Mouse (Mus musculus) induced T-regulatory cell, adult 2 months (primary cell): ENCODE results near the gene Kdm8.
"Not testable (repeated sequence)": the region's sequence is repeated elsewhere in the genome, so short reads cannot be mapped to it uniquely, and the experiment has no call there.

Source experiments
- DNase-seq: peaks from one replicate; pipeline ENCODE4 v3.0.0-alpha.2; 2012; ENCODE audit warnings: low read depth

The Kdm8 gene

GRCm38 (mm10) chr7:125444464-125445401 lies at the start of gene Kdm8:
Gene Kdm8 (plus strand): TSS chr7:125444676.
- peak; percentile 98 for DNase-seq

DNA sequence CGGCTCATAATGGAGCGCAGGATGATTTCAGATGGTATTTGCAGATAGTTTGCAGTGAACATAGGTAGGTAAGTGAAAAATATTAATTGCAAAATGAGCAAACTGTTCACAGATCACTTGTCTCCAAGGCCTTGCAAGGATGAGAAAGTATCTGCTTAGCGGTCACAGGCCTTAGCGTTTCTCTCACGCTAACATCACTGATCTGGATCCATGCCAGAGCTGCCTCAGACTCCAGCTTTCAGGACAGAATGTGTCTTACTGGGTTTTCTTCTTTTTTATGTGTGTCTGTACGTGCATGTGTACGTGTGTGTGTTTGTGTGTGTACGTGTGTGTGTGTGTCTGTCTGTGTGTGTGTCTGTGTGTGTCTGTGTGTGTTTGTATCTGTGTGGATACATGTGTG lies 46.4 kb upstream of the Kdm8 start:
- DNase-seq, result no peak

DNA sequence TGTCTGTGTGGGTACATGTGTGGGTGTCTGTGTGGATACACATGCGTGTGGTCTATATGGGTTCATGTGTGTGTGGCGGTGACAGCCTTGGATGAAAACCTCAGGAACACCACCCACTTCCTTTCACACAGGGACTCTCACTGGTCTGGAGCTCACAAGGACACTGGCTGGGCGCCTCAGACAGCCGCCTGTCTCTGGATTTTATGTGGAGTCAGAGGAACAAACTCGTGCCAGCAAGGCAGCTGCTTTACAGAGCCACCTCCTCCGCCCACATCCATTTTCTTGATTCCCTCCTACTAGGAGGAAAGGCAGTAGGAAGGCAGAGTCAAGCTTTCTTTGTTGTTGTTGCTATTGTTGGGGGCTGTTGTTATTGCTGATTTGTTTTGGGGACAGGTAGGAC lies 45.8 kb upstream of the Kdm8 start:
- no peak for DNase-seq

GRCm38 (mm10) chr7:125407136-125407535 lies 37.3 kb upstream of the Kdm8 start:
- DNase-seq, result no peak

GRCm38 (mm10) chr7:125415087-125415486 lies 29.4 kb upstream of the Kdm8 start:
- DNase-seq, result no peak

DNA sequence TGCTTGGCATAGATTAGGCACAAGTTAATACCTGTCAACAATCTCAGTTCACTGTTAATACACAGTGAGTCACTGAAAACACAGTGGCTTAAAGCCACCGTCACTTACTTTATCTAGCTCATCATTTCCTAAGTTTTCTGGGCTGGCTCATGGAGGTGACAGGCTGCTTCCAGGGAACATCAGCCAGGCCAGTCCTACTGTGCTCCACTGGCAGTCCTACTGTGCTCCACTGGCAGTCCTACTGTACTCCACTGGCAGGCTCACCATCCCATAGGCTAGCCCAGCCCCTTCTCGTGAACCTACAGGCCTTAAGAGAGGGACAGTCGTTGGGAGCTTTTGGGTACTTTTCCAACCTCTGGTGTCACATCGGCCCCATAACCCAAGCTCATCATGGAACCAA lies 28.7 kb upstream of the Kdm8 start:
- DNase-seq, result no peak

DNA sequence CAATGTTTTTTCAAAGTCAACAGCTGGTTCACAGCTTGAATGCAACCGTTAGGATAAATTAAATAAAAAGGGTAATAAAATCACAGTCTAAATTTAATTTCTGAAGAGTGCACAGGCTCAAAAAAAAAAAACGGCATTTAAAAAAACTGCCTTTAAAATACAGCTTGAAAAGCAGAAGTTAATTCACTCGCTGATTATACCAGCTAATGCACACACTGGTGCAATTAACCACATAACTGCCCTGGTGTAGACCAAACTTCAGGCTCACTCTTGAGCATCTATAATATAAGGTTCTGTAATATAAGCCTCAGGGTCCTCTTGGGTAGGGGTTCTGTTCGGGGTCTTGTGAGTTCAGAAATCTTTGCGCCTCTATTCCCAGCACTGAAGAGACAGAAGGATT lies 27.7 kb upstream of the Kdm8 start:
- no peak for DNase-seq

DNA sequence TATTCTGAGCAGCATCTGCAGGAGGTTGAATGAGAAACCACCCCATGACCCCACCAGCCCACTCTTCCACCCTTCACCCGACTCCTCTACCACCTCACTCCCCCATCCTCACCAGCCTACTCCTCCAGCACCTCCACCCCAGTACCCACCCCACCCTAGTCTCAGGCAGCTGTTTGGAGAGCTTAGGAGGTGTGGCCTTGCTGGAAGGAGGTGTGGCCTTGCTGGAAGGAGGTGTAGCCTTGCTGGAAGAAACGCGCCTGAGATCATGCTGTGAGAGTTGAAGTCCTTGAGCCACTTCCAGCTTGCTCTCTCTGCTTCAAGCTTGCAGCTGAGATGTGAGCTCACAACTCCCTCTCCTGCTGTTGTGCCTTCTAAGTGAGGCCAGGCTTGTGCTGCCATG lies 26.1 kb upstream of the Kdm8 start:
- peak; percentile 41 for DNase-seq

DNA sequence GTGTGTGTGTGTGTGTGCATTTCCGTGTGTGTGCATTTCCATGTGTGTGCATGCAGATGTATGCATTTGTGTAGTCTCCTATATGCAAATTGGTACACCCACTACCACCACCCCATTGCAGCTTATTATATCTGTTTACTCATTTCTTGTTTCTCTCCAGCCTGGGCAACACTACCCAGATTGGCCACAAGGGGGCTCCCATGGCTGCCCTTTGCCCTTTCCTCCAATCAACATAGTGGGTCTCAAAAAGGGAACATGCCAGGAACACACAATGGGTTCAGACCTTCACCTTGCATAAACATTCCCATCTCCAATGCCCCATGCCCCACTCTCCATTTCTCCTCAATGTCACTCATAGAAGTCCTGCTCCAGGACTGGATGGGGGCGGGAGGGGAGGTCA lies 24.3 kb upstream of the Kdm8 start:
- DNase-seq, result peak; percentile 85

- no peak for DNase-seq
Measured at GRCm38 (mm10) chr7:125421911-125422310, 22.6 kb upstream of the Kdm8 start.

DNA sequence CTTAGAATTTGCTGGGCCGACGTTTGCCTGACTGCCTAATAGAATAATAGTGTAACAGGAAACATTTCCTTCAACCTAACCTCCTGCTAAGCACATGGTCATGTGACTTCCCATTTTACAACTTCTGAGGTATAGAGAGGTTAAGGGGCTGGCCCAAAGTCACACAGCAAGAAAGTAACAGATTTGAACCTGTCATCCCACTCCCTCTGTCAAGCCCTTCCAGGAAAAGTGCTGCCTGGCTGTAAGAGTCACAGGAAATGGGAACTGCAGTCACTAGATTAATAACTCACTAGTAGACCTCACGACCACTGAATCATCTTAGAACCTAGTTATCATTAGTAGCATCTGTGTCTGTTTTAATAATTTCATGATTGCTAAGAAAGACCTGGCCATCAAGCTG lies 21.4 kb upstream of the Kdm8 start:
- DNase-seq, result peak; percentile 68

GRCm38 (mm10) chr7:125427492-125428090 lies 16.9 kb upstream of the Kdm8 start:
- no peak for DNase-seq

DNA sequence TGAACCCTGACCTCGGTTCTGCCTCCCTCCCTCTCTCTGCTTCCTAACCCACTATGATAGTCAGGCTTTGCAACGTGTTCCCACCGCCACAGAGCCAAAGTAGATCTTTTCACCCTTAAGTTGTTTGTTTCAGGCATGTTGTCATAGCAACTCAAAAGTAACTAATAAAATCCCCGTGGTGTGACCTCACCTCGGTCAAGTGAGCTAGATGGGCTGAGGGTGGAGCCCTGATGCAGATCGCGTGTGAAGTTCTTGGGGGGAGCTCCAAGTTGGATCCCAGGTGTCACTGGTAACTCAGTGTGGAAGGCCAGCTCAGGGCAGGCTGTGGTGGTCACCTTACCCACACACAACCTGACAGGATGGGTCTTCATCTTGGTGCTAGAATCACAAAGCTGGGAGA lies 16.1 kb upstream of the Kdm8 start:
- no peak for DNase-seq

GRCm38 (mm10) chr7:125428816-125429500 lies 15.5 kb upstream of the Kdm8 start:
- DNase-seq, result not testable (repeated sequence)

GRCm38 (mm10) chr7:125430170-125430842 lies 14.2 kb upstream of the Kdm8 start:
- no peak for DNase-seq

DNA sequence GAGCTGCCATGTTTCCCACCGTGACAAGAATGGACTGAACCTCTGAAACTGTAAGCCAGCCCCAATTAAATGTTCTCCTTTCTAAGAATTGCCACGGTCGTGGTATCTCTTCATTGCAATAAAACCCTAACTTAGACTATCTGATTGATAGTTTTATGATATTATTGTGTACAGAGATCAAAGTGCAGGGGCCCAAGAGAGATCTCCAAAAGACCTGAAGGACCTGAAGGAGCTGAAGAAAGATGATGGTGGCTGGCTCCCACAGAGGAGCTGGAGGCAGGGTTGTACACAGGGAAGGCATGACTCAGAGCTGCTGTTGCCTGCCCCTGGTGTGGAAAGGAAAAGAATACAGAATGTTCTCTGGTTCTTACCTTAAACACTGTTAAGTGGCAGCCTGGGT lies 10.6 kb upstream of the Kdm8 start:
- DNase-seq, result no peak

- DNase-seq, result no peak
Measured at GRCm38 (mm10) chr7:125434666-125435290, 9.7 kb upstream of the Kdm8 start.

- no peak for DNase-seq
Measured at GRCm38 (mm10) chr7:125442323-125442722, 2.2 kb upstream of the Kdm8 start.

DNA sequence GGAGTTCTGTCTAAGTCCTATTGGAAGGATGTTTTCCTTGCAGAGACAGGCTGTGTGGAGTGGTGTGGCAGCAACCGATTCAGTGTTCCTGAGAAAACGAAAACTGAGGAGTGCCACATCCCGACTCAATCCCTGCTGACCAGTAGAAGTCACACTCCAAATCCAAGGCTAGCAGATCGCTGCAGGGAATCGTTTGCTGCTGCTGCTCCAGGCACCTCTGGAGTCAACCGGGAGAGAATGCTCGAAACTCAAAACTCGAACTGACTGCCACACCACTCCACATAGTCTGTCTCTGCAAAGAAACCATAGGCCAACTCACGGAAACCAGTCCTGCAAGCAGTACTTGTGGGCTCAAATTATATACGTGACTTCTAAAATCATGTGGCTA lies 406 bp upstream of the Kdm8 start:
- DNase-seq, result no peak

- DNase-seq, result no peak
Measured at GRCm38 (mm10) chr7:125450678-125451077, 6.2 kb downstream of the Kdm8 start.

DNA sequence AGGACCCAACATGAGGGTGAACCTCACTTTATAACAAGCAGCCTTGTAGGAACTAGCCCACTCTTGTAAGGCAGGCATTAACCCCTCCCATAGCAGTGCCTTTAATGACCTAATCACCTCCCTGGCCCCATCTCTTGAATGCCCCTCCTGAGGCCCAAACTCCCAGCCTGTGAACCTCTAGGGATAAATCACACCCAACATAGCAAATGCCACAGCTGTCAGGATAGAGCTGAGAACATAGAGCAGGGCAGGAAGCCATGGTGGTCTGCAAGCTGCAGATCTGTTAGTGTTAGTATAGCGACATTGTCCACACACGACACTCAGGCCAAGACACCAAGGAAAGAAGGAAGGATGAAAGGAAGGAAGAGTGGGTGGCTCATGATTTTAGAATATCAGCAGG lies 6.6 kb downstream of the Kdm8 start:
- DNase-seq, result no peak

DNA sequence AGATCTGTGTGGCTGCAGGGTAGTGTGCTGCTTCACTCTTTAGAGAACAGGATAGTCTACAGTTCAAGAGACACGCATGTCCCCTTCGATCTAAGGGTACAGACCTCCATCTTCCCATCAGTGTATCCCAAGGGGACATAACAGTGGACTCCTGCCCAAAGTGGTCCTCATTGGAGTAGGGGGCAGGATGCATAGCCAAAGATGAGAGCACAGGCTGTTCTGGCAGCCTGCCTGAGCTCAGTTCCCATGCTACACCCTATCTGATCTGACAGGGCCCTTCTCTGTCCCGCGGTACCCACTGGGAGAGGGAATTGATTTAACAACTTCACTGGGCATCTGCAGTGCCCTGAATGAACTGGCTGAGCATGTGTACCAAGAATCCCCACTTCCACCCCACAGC lies 9.2 kb downstream of the Kdm8 start:
- DNase-seq, result no peak
